ENCODE assay signal across 8 mouse cellular contexts in the genomic region with DNA sequence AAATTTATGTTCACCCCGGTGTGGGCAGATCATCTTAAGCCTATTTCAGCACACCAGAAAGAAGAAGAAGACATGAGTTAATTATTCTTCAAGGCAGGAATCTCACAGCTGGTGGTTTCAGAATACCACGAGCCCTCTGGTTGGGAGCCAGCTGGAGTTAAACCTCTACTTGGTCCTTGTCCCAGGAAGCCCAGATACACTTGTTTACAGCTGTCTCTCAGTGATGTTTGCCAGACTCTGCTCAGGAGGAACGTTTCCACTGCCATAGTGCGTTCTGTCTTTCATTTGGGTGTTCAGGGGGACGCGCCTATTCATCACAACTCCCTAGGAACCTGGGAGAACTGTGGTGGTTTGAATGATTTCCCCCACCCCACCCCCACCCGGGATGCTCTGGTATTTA. TPM values are rescaled to one million over a fixed set of nuclear protein-coding genes. Genes with fewer than 3 reads are reported as not detected.
DNase-seq lines count a peak whose midpoint lies in the region; ATAC-seq and TF ChIP-seq lines count a peak whose summit lies in the region.

No protein-coding gene starts in this region.

- H3K27ac ChIP-seq in kidney, embryonic 14.5 days (ENCODE audit: low read depth, low read length) = no peak overlapping the region
- H3K27ac ChIP-seq in heart, postnatal 0 days (ENCODE audit: low read depth) = peak overlapping the region; percentile 82
- no peak overlapping the region for H3K27ac ChIP-seq in lung, embryonic 14.5 days (ENCODE audit: low read depth)

- no peak overlapping the region for H3K4me3 ChIP-seq in kidney, embryonic 14.5 days (ENCODE audit: low read length)
- no peak overlapping the region for H3K4me3 ChIP-seq in heart, postnatal 0 days (ENCODE audit: low read depth, low read length)
- H3K4me3 ChIP-seq in lung, embryonic 14.5 days (ENCODE audit: low read depth, low read length) = no peak overlapping the region

- peaks cover 3% of the 10 kb centered on the region; the same call in 1 of the 2 replicates for H3K4me1 ChIP-seq in kidney, embryonic 14.5 days (ENCODE audit: control insufficient read depth, insufficient read depth, low read length)
- peaks cover 41% of the 10 kb centered on the region for H3K4me1 ChIP-seq in heart, postnatal 0 days (ENCODE audit: control insufficient read depth, insufficient read depth)
- peaks cover 6% of the 10 kb centered on the region; the same call in 1 of the 2 replicates for H3K4me1 ChIP-seq in lung, embryonic 14.5 days (ENCODE audit: insufficient read depth)

- ATAC-seq in kidney, embryonic 14.5 days (ENCODE audit: low FRiP score, low TSS enrichment) = no peak
- ATAC-seq in heart, postnatal 0 days (ENCODE audit: insufficient read depth, low read depth) = peak; percentile 71
- ATAC-seq in lung, embryonic 14.5 days (ENCODE audit: insufficient read depth) = no peak
- ATAC-seq in monocyte, adult 5-6 weeks (replicated peaks; ENCODE audit: insufficient number of reproducible peaks, low FRiP score, low TSS enrichment, poor library complexity, severe bottlenecking) = no peak

- H3K9ac ChIP-seq in kidney, embryonic 14.5 days (ENCODE audit: low read depth, low read length) = no peak overlapping the region
- H3K9ac ChIP-seq in heart, postnatal 0 days (replicated peaks; ENCODE audit: low read depth, low read length) = no peak overlapping the region
- H3K9ac ChIP-seq in lung, embryonic 14.5 days = no peak overlapping the region

- H3K27me3 ChIP-seq in kidney, embryonic 14.5 days (ENCODE audit: control insufficient read depth, insufficient read depth, low read length) = no peaks in the 10 kb centered on the region
- no peaks in the 10 kb centered on the region for H3K27me3 ChIP-seq in heart, postnatal 0 days (ENCODE audit: control insufficient read depth, insufficient read depth, low read length)
- H3K27me3 ChIP-seq in lung, embryonic 14.5 days (ENCODE audit: insufficient read depth, low read length) = no peaks in the 10 kb centered on the region

- H3K9me3 ChIP-seq in kidney, embryonic 14.5 days (ENCODE audit: control insufficient read depth, low read length) = no peaks in the 10 kb centered on the region
- no peaks in the 10 kb centered on the region for H3K9me3 ChIP-seq in heart, postnatal 0 days (replicated peaks; ENCODE audit: control insufficient read depth, low read length)
- no peaks in the 10 kb centered on the region for H3K9me3 ChIP-seq in lung, embryonic 14.5 days (ENCODE audit: low read depth, low read length)

- 51% methylated on average over 7 of the region's 7 CpGs for WGBS in kidney, embryonic 14.5 days
- 8% methylated on average over 7 of the region's 7 CpGs for WGBS in heart, postnatal 0 days
- 29% methylated on average over 7 of the region's 7 CpGs for WGBS in lung, embryonic 14.5 days

- H3K4me2 ChIP-seq in kidney, embryonic 14.5 days (replicated peaks; ENCODE audit: low read depth, low read length) = no peak overlapping the region
- H3K4me2 ChIP-seq in heart, postnatal 0 days (ENCODE audit: low read depth, low read length) = peak overlapping the region; percentile 32
- no peak overlapping the region for H3K4me2 ChIP-seq in lung, embryonic 14.5 days

- TF ChIP-seq EP300 in heart, postnatal 0 days (IDR thresholded peaks at IDR 0.05; ENCODE audit: low read depth) = peak; percentile 89

- H3K36me3 ChIP-seq in kidney, embryonic 14.5 days (ENCODE audit: control insufficient read depth, insufficient read depth, low read length) = no peaks in the 10 kb centered on the region
- H3K36me3 ChIP-seq in heart, postnatal 0 days (replicated peaks; ENCODE audit: control insufficient read depth, insufficient read depth, low read length) = no peaks in the 10 kb centered on the region
- no peaks in the 10 kb centered on the region for H3K36me3 ChIP-seq in lung, embryonic 14.5 days (ENCODE audit: insufficient read depth)

- TF ChIP-seq CTCF in heart, postnatal 0 days (IDR thresholded peaks at IDR 0.05; ENCODE audit: low read depth) = no peak
- TF ChIP-seq CTCF in lung, embryonic 14.5 days (IDR thresholded peaks at IDR 0.05; ENCODE audit: low read depth) = no peak

- DNase-seq in kidney, adult 18-20 months = peak; percentile 81
- peak; percentile 71 for DNase-seq in brain, adult 2 months (ENCODE audit: low read depth, low spot score)
- DNase-seq in heart, postnatal 0 days (ENCODE audit: low spot score) = peak; percentile 88
- DNase-seq in lung, embryonic 14.5 days = peak; percentile 65
- DNase-seq in thymus, postnatal 25 days = no peak
- no peak for DNase-seq in embryo, embryonic 10 days (ENCODE audit: low spot score)

RNA-seq across cellular contexts. Expression of gene Htra1, which starts 24.0 kb away (rescaled TPM):
- polyA plus RNA-seq in kidney, embryonic 14.5 days (2014; fragmentation: Nextera tagmentation; extraction: Ambion mirVana) = 2.0 and 3.0 TPM in 2 replicates
- 79.7 and 97.9 TPM in 2 replicates for total RNA-seq in heart, postnatal 0 days (2014; rRNA removed; ENCODE audit: low replicate concordance)
- polyA plus RNA-seq in heart, postnatal 0 days (2015; fragmentation: Nextera tagmentation; extraction: Ambion mirVana) = 86.1 and 95.2 TPM in 2 replicates
- 25.8 and 30.0 TPM in 2 replicates for polyA plus RNA-seq in lung, embryonic 14.5 days (2014; fragmentation: Nextera tagmentation; extraction: Ambion mirVana)
- total RNA-seq in monocyte, adult 5-6 weeks (2017) = 0.39 TPM in 1 of 3 replicates, not detected in the others

Comparison
In these comparisons a context has a peak if more than half of its experiments do, and no peak if none do; other contexts are left out.
1. DNase-seq: peak in kidney, adult 18-20 months (single experiment), brain, adult 2 months (single experiment), heart, postnatal 0 days (single experiment) and lung, embryonic 14.5 days (single experiment); none in thymus, postnatal 25 days (single experiment) and embryo, embryonic 10 days (single experiment).